Mouse (Mus musculus): ENCODE data around the gene Hp1bp3. TPM values are rescaled to one million over a fixed set of nuclear protein-coding genes. Genes with fewer than 3 reads are reported as not detected.

Gene Hp1bp3
- total and polyA plus RNA-seq, 3 experiments: 61.9 to 78.2 (median 66.9) TPM

GRCm38 (mm10) chr4:138250088-138250960, 34.2 kb downstream of the Hp1bp3 start, which contains the start of the genes Sh2d5 and Kif17:
Gene Sh2d5 (plus strand): TSS chr4:138250403.
Gene Kif17 (plus strand): TSS chr4:138250435.
- Histone ChIP-seq H3K27me3 (replicated peaks) (no peaks in the 10 kb centered on the region), H3K27ac (ENCODE audit: insufficient read depth, low read depth) (no peak within 1 kb of the TSS), H3K79me2 (replicated peaks; ENCODE audit: control insufficient read depth, extremely low read depth, insufficient read depth, poor library complexity, severe bottlenecking) (no peaks in the 10 kb centered on the region), H3K9ac (ENCODE audit: insufficient read depth, low read depth) (no peak within 1 kb of the TSS), H3K4me1 (ENCODE audit: control insufficient read depth in 1 of 2, insufficient read depth in 2 of 2) (peaks cover 6 to 10% of the 10 kb centered on the region in 2 experiments; a peak in 3 of 4 replicates), H3K4me3 (replicated peaks in 1 of 3; ENCODE audit: low read depth in 2 of 3, low read length in 2 of 3, poor library complexity in 1 of 3) (peak within 1 kb of the TSS in 1 of 3 experiments; percentile 52), H3K4me2 (ENCODE audit: insufficient read depth, low read depth, poor library complexity, severe bottlenecking) (peak within 1 kb of the TSS; percentile 32; the same call in 1 of the 2 replicates), H3K9me3 (replicated peaks; ENCODE audit: low read length) (peaks cover 2% of the 10 kb centered on the region), H3K36me3 (replicated peaks in 1 of 2; ENCODE audit: control insufficient read depth in 1 of 2, insufficient read depth in 1 of 2, low read length in 1 of 2) (peaks cover 4 to 77% of the 10 kb centered on the region in 2 experiments)
- no peak for DNase-seq (ENCODE audit: extremely low read depth)
- TF ChIP-seq CHD2 (IDR thresholded peaks at IDR 0.05; ENCODE audit: low read length) (no peak), SIN3A (IDR thresholded peaks at IDR 0.05; ENCODE audit: low read length) (0 out of 2 replicates have a peak, but pooled peaks have one; percentile 25), MXI1 (IDR thresholded peaks at IDR 0.05; ENCODE audit: low read depth, low read length) (peak; percentile 32; the same call in 1 of the 2 replicates)
- dilution Hi-C loops (cut with MboI; ENCODE audit: extremely low pct_ligation_motif_present, extremely low pct_unique_long_range_greater_than_20kb, low sequenced_read_pairs): no loop called here
- in situ Hi-C loops (cut with MboI; ENCODE audit: low pct_ligation_motif_present, low pct_unique_long_range_greater_than_20kb, low sequenced_read_pairs): no loop called here

- Histone ChIP-seq H3K9ac (ENCODE audit: insufficient read depth, low read depth) (no peak overlapping the region), H3K79me2 (replicated peaks; ENCODE audit: control insufficient read depth, extremely low read depth, insufficient read depth, poor library complexity, severe bottlenecking) (no peaks in the 10 kb centered on the region), H3K27me3 (replicated peaks) (no peaks in the 10 kb centered on the region), H3K4me1 (ENCODE audit: control insufficient read depth in 1 of 2, insufficient read depth in 2 of 2) (peaks cover 6 to 10% of the 10 kb centered on the region in 2 experiments; a peak in 3 of 4 replicates), H3K4me2 (ENCODE audit: insufficient read depth, low read depth, poor library complexity, severe bottlenecking) (peak overlapping the region; percentile 39), H3K4me3 (replicated peaks in 1 of 3; ENCODE audit: low read depth in 2 of 3, low read length in 2 of 3, poor library complexity in 1 of 3) (peak overlapping the region in 1 of 3 experiments; percentile 11), H3K27ac (ENCODE audit: insufficient read depth, low read depth) (no peak overlapping the region), H3K36me3 (replicated peaks in 1 of 2; ENCODE audit: control insufficient read depth in 1 of 2, insufficient read depth in 1 of 2, low read length in 1 of 2) (peaks cover under 1 to 77% of the 10 kb centered on the region in 2 experiments), H3K9me3 (replicated peaks; ENCODE audit: low read length) (peaks cover 2% of the 10 kb centered on the region)
- no peak for DNase-seq (ENCODE audit: extremely low read depth)
- dilution Hi-C loops (cut with MboI; ENCODE audit: extremely low pct_ligation_motif_present, extremely low pct_unique_long_range_greater_than_20kb, low sequenced_read_pairs): no loop called here
- in situ Hi-C loops (cut with MboI; ENCODE audit: low pct_ligation_motif_present, low pct_unique_long_range_greater_than_20kb, low sequenced_read_pairs): no loop called here
- TF ChIP-seq BHLHE40 (IDR thresholded peaks at IDR 0.05; ENCODE audit: low read depth, low read length): peak; percentile 62
- no peak for TF ChIP-seq SIN3A (IDR thresholded peaks at IDR 0.05; ENCODE audit: low read length)
Observed at GRCm38 (mm10) chr4:138251819-138252218, 35.7 kb downstream of the Hp1bp3 start.

DNA sequence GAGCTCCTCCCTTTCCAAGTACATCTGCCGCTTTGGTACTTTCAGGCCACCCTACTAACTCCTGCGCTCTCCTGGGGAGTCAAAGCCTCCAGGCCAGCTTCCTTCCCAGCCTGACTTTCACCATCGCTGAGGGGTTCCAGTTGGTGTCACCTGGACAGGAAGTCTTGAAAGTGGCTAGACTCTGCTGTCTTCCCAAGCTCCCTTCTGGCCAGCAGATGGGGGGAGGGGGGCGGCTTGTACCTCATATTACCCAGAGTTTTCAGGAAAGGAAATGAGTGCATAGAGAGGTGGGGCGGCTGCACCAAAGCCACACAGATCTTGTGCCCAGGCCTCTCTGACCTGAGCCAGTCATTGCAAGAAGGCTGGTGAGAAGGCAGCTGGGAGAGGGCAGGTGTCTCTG, 36.1 kb downstream of the Hp1bp3 start:
- Histone ChIP-seq H3K4me2 (ENCODE audit: insufficient read depth, low read depth, poor library complexity, severe bottlenecking) (peak overlapping the region; percentile 39; the same call in 1 of the 2 replicates), H3K27ac (ENCODE audit: insufficient read depth, low read depth) (no peak overlapping the region)
- DNase-seq (ENCODE audit: extremely low read depth): no peak

More for the DNA sequence above, 36.1 kb downstream of the Hp1bp3 start:
- in situ Hi-C loops (cut with MboI; ENCODE audit: low pct_ligation_motif_present, low pct_unique_long_range_greater_than_20kb, low sequenced_read_pairs) (no loop called here), dilution Hi-C loops (cut with MboI; ENCODE audit: extremely low pct_ligation_motif_present, extremely low pct_unique_long_range_greater_than_20kb, low sequenced_read_pairs) (no loop called here)
- Histone ChIP-seq H3K79me2 (replicated peaks; ENCODE audit: control insufficient read depth, extremely low read depth, insufficient read depth, poor library complexity, severe bottlenecking) (no peaks in the 10 kb centered on the region), H3K27me3 (replicated peaks) (no peaks in the 10 kb centered on the region), H3K9me3 (replicated peaks; ENCODE audit: low read length) (peaks cover 2% of the 10 kb centered on the region), H3K4me1 (ENCODE audit: control insufficient read depth in 1 of 2, insufficient read depth in 2 of 2) (peaks cover 6 to 10% of the 10 kb centered on the region in 2 experiments; a peak in 3 of 4 replicates), H3K4me3 (replicated peaks in 1 of 3; ENCODE audit: low read depth in 2 of 3, low read length in 2 of 3, poor library complexity in 1 of 3) (no peak overlapping the region), H3K36me3 (replicated peaks in 1 of 2; ENCODE audit: control insufficient read depth in 1 of 2, insufficient read depth in 1 of 2, low read length in 1 of 2) (peaks cover 0 to 77% of the 10 kb centered on the region in 2 experiments), H3K9ac (ENCODE audit: insufficient read depth, low read depth) (no peak overlapping the region)
- no peak for TF ChIP-seq PAX5 (IDR thresholded peaks at IDR 0.05; ENCODE audit: low read length)
- no peak for TF ChIP-seq TCF12 (IDR thresholded peaks at IDR 0.05; ENCODE audit: low read depth, low read length)
- no peak for TF ChIP-seq POLR2A (IDR thresholded peaks at IDR 0.05; ENCODE audit: low read depth, low read length)
- no peak for TF ChIP-seq HCFC1 (IDR thresholded peaks at IDR 0.05; ENCODE audit: low read depth, low read length)
